Mouse (Mus musculus) megakaryocyte progenitor cell, adult 5-6 weeks (primary cell): Measurements from ENCODE around the gene Dhx16. TPM values are rescaled to one million over a fixed set of nuclear protein-coding genes. Genes with fewer than 3 reads are reported as not detected.
"Not testable (repeated sequence)": the region's sequence is repeated elsewhere in the genome, so short reads cannot be mapped to it uniquely, and the experiment has no call there.

Source experiments
- ATAC-seq: replicated peaks from 2 replicates; pipeline ENCODE4 v1.8.0; 2016; ENCODE audit warnings: mild to moderate bottlenecking, moderate TSS enrichment, inconsistent platforms; ENCODE audit not compliant: poor library complexity
- total RNA-seq, 2 experiments: library from RNA; stranded (forward) in 1 of 2; stranded (reverse) in 1 of 2; fragments of 157-497, 149-512 nt in 1 of 2; fragments of 200-1000 nt in 1 of 2; gene quantifications; 2 replicates each; pipeline versions ENCODE4 v1.2.3 to v1.2.4; 2015 to 2017

Dhx16 gene
- total RNA-seq (2015) = 100 and 110 TPM in 2 replicates
- 78.2 and 82.0 TPM in 2 replicates for total RNA-seq (2017)

GRCm38 (mm10) chr17:35879245-35880057 is at the start of gene Dhx16:
Dhx16 (plus strand) TSS chr17:35879819.
- ATAC-seq = peak; percentile 99

DNA sequence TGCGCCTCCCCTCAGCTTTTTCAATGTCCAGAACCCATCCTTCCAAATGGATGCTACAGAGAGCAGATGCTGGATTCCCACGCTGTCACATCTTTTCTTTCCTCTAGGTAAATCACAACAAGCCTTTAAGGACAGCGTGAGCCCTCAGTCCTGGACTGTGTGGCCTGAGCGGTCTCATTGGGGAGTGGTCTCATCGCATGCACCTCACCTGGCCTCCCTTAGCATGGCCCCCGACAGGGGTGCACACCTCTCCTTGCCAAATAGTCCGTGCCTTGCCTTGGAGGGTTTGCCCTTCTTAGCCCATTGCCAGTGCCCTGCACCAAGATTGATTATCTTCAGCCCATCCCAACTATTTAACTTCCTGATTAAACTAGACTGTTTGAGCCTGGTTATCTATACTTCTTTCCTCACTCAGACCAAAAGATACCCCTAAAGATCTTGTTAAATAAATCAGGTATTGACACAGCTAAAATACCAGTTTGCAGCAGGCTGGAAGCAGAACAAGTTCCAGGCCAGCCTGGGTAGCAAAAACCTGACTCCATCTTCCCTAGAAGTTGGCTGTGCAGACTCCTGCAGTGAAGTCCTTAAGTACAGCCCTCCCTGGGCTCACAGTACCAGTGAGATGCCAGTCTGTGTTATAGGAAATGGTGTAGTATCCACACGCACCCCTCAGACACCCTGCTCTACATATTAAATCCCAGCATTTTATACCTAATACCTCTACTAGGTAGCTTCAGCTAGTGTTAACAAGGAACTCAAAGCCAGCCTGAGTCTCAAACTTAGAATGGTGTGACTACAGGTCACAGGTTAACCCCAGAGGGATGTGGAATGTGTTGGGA is 47.0 kb upstream of the Dhx16 start:
- no peak for ATAC-seq

DNA sequence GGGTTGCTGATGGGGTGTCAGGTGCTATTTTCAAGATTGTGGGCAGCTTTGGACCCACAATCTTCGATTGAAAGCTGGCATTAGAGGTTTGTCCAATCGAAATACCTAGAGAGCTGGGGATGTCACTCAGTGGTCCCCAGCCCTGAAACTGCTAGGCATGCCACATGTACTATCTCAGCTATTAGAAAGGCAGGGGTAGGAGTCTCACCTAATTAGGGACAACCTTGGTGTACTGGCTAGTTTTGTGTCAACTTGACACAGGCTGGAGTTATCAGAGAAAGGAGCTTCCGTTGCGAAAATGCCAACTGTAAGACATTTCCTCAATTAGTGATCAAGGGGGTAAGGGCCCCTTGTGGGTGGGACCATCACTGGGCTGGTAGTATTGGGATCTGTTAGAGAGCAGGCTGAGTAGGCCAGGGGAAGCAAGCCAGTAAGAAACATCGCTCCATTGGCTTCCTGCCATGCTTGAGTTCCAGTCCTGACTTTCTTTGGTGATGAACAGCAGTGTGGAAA is 46.3 kb upstream of the Dhx16 start:
- ATAC-seq = no peak

- no peak for ATAC-seq
These were observed 45.7 kb upstream of the Dhx16 start for GRCm38 (mm10) chr17:35833894-35834293.

- ATAC-seq = no peak
These were observed 44.8 kb upstream of the Dhx16 start for GRCm38 (mm10) chr17:35834696-35835422.

- no peak for ATAC-seq
These were observed 44.0 kb upstream of the Dhx16 start for GRCm38 (mm10) chr17:35835424-35836140.

DNA sequence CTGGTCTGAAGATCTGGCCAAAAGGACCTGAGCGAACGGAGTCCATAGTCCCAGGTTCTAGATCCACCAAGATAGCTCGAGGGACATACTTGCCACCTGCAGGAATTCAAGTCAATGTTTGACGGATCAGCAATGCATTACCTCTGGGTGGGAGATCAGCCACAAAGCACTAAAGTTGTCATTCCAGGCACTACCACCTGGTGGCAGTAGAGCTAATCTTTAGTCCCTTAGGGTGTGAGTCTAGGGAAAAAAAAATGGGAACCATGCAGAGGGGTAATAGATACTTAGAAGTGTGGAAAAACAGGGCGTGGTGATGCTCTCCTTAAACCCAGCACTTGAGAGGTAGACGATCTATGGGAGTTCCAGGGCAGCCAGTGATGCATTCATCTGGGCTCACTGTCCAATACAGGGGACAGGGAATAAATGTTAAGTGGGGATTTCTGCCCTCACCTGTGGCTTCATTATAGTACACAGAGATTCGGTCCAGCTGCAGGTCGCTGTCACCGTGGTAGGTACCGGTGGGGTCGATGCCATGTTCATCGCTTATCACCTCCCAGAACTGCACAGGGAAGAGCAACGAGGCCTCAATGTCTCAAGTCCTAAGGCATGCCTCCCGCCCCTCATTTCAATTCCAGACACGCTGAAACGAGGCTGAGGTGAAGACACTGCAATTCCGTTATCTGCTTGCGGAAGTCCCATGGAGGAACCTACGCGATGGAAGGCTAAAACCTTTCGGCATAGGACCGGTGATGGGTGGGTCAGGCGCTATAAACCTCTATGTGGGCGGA is 43.2 kb upstream of the Dhx16 start:
- peak; percentile 27 for ATAC-seq

GRCm38 (mm10) chr17:35836991-35837422 is 42.6 kb upstream of the Dhx16 start:
- ATAC-seq = peak; percentile 19

GRCm38 (mm10) chr17:35837487-35837886 is 42.1 kb upstream of the Dhx16 start:
- ATAC-seq = no peak

DNA sequence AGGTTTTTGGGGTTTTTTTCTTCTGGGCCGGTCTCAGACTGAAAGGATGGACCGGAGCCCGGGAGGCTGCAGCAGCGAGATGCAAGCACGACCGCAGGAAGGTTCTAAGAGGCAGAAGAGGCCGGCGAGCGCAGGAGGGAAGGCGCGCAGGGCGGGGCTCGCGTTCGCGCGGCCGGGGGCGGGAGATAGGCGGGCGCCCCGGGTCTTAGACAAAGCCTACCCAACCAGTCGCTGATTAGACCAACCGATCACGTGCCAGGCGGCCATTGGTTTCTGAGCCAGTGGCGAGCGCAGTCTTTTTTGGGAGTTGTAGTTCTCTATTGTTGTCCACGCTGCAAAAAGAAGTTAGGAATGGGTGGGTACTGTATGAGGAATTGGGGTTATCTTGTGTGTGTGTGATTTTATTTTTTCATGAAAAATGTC is 41.5 kb upstream of the Dhx16 start, which contains the start of gene Tubb5:
Gene Tubb5 (minus strand): TSS at position 185 of the 423 bp plus-strand sequence.
- ATAC-seq = peak; percentile 39

DNA sequence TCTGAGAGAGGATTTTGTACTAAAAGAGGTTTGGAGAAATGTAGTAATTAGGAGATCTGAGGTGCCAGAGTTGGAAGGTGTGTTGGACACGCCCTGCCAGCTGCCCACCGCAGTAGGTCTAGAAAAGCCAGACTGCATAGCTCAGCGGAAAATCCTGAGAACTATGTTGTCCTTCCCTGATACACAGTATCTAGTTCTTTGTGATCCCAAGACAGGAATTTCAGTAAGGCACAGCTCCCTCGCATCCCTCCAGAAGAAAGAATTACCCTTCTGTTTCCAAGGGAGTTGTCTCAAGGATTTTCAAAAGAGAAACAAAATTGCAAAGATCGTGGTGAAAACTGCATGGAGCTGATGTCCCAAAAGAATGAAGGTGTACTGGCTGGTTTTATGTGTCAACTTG is 41.0 kb upstream of the Dhx16 start:
- ATAC-seq = no peak

- not testable (repeated sequence) for ATAC-seq
These were observed 40.6 kb upstream of the Dhx16 start for GRCm38 (mm10) chr17:35839002-35839401.

- ATAC-seq = no peak
These were observed 39.1 kb upstream of the Dhx16 start for GRCm38 (mm10) chr17:35840561-35840960.

DNA sequence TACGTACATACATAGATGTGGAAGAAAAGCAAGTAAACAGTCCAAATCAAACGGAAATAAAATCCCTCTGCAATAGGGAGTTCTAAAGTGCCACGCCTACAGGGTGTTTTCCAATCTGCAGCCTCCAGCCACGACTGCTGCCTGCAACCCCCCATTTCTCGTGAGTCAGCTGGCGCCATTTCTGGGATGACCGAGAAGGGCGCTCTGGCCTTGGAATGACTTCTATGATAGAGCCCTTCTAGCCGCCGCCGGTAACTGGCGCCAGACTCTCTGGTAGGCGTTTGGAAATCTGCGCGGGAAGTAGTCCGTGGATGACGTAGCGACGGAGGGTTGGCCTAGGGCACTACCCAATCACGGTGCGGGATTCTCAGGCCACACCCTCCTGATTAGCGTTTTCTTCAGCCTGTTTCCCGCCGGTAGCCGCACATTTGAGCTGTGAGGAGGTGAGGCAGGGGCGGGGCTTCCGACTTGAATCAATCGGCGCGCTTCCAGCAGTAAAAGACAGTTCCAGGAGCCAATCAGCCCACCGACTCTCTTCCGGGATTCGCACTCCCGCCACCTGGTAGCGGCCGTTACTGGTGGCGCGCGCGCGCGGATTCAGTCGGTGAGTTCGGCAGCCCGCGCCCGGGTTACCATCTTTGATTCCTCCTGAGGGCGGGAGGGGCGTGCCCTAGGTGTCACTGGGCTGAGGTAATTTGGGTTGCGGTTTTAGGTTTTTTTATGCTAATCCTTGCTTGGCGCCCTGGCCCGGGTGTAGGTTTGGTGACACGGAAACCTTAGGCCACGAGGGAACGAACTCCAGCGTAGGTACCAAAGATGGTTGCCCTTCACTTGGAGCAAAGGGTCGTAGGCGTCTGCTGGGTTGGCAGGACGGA is 38.3 kb upstream of the Dhx16 start, which contains the start of gene Mdc1:
Gene Mdc1 (plus strand): TSS at position 440 of the 875 bp plus-strand sequence.
- ATAC-seq = peak; percentile 71

GRCm38 (mm10) chr17:35842006-35842405 is 37.6 kb upstream of the Dhx16 start:
- no peak for ATAC-seq

- ATAC-seq = no peak
These were observed 36.1 kb upstream of the Dhx16 start for GRCm38 (mm10) chr17:35843514-35843913.

DNA sequence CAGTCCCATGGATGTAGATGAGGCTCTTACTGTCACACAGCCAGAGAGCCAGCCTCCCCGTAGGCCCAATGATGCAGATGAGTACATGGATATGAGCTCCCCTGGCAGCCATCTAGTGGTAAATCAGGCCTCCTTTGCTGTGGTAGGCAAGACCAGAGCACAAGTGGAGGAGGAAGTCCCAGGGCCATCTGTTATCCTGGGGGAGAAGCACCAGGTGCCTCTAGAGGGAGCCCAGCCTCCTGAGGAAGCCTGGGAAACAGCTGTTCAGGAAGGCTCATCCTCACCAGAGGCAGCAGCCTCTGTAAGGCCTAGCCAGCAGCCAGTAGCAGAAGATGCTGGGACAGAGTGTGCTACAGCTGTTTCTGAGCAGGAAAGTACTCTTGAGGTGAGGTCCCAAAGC is 31.5 kb upstream of the Dhx16 start:
- ATAC-seq = peak; percentile 21; the same call in 1 of the 2 replicates

DNA sequence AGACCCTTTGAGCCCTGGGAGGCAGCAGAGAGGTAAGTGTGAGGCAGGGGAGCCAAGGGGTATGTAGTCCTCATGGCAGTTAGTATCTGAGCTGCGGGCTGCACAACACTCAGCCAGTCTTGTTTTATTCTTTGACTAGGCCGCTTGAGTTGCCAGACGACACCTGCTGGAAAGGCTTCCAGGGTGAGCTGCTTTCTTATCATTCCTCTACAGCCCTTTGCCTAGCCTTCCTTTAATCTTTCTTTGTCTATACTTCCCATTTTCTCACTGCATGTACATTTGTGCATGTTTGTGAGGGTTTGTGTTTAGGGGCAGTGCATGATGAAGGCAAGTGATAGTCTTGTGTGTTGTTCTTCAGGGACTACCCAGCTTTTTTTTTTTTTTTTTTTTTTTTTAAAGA is 28.6 kb upstream of the Dhx16 start:
- peak; percentile 97 for ATAC-seq
